Mouse (Mus musculus): Measurements from ENCODE around the gene Cgrrf1. TPM values are rescaled to one million over a fixed set of nuclear protein-coding genes. Genes with fewer than 3 reads are reported as not detected.
A peak's percentile ranks its signal among the peaks of the same experiment; 100 is the strongest.

Cgrrf1 gene
- polyA plus RNA-seq, 1 experiment from 2014 or later = 33.8 TPM

DNA sequence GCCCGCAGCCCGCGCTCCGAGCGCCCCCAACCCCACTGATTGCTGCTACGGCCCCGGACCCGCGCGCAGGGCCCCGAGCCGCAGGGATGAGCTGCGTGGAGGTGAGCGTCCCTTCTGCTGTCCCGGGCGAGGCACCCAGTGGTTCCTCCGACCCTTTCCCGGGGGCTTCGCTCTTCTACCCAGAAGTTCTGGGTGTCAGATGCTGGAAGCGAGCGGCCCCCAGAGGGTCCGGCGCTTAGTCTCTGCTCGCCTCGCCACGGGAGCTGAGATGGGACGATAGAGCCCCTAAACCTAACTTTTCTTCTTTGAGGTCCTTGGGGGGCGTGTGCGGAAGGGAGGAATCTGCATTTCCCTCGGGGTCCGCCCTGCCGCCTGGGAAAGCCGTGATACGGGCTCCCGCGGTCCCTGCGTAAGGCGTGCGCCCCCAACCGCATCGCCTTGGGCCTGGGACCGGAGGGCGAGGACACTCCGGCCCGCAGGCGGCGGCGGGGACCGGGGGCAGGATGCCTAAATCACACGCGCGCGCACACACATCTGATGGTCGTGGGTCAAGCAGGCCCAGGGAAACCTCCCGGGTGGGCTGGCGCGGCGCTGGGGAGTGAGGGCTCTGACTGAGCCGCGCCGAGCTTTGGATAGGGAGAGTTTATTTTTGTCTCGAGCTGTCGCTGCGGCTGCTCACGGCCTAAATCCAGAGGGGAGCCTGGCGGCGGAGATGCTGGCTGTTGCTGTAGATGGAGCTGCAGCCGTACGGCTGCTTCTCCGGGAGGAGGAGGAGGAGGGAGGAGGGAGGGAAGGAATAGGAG lies 51.3 kb downstream of the Cgrrf1 start:
- peak overlapping the region; percentile 85 for H3K4me3 ChIP-seq
- peak; percentile 81 for DNase-seq (ENCODE audit: low spot score)
- H3K4me1 ChIP-seq = peaks cover 32% of the 10 kb centered on the region
- H3K27ac ChIP-seq = peak overlapping the region; percentile 97
- peaks cover 7% of the 10 kb centered on the region; the same call in 1 of the 2 replicates for H3K36me3 ChIP-seq
- WGBS = under 1% methylated on average over 67 of the region's 70 CpGs
- no peaks in the 10 kb centered on the region for H3K9me3 ChIP-seq
- 0 out of 2 replicates have a peak, but pooled peaks cover 7% of the 10 kb centered on the region for H3K27me3 ChIP-seq (ENCODE audit: insufficient read depth, poor library complexity, severe bottlenecking)

DNA sequence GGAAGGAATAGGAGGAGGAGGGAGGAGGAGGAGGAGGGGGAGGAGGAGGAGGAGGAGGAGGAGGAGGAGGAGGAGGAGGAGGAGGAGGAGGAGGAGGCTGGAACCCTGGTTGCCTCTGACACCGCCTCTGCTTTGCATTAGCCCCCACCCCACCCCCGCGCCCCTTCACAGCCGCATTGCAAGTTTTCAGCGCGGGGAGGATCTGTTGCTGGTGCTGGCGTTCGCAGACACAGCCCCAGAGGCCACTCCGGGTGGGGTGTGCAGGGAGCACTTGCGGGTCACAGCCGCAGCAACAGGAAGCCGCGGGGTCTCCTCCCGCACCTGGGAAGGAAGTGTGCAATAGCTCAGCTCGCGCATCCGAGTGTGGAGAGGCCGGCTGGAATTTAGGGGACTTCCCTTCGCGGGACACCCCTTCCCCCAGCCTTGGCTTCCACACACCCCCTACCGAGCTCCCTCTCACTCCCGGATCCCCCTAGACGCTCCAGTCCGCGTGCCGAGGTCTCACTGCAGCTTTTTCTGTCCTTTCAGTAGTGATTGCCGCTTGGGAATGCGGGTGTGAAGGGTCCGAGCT lies 52.0 kb downstream of the Cgrrf1 start:
- H3K27me3 ChIP-seq (ENCODE audit: insufficient read depth, poor library complexity, severe bottlenecking) = 0 out of 2 replicates have a peak, but pooled peaks cover 7% of the 10 kb centered on the region
- peak overlapping the region; percentile 97 for H3K27ac ChIP-seq
- peak overlapping the region; percentile 85 for H3K4me3 ChIP-seq
- H3K36me3 ChIP-seq = peaks cover 12% of the 10 kb centered on the region; the same call in 1 of the 2 replicates
- WGBS = under 1% methylated on average over 28 of the region's 29 CpGs
- H3K9me3 ChIP-seq = no peaks in the 10 kb centered on the region
- H3K4me1 ChIP-seq = peaks cover 35% of the 10 kb centered on the region
- peak; percentile 90 for DNase-seq (ENCODE audit: low spot score)

DNA sequence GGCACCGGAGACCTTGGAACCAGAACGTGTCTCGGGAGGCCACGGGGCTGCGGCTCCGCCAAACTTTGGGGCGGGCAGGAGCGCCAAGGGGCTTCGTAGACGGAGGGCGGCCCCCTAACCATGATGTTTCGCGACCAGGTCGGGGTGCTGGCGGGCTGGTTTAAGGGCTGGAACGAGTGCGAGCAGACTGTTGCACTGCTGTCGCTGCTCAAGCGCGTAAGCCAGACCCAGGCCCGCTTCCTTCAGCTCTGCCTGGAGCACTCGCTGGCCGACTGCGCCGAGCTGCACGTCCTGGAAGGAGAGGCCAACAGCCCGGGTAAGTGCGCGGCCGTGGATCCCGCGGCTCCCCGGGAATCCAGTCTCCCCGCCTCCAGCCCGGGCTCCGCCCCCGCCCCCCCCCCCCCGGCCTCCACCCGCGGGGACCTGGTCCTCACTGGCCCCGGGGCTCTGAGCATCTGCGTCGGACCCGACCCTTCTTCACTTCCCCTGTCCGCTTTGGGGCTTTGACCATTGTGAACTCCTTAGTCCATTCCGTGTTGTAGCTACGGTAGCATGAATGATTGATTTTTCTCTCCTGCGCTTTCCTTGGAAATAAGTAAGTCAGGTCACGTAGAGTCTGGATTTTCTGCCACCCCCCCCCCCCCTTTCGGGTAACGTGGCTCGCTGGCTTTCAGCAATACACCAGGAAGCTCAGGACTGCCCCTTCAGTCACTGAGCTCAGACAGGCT lies 52.9 kb downstream of the Cgrrf1 start:
- no peaks in the 10 kb centered on the region for H3K9me3 ChIP-seq
- peak; percentile 82 for DNase-seq (ENCODE audit: low spot score)
- 0 out of 2 replicates have a peak, but pooled peaks cover 7% of the 10 kb centered on the region for H3K27me3 ChIP-seq (ENCODE audit: insufficient read depth, poor library complexity, severe bottlenecking)
- H3K27ac ChIP-seq = peak overlapping the region; percentile 97
- under 1% methylated on average over 52 of the region's 52 CpGs for WGBS
- peak overlapping the region; percentile 85 for H3K4me3 ChIP-seq
- H3K4me1 ChIP-seq = peaks cover 37% of the 10 kb centered on the region
- H3K36me3 ChIP-seq = peaks cover 21% of the 10 kb centered on the region

DNA sequence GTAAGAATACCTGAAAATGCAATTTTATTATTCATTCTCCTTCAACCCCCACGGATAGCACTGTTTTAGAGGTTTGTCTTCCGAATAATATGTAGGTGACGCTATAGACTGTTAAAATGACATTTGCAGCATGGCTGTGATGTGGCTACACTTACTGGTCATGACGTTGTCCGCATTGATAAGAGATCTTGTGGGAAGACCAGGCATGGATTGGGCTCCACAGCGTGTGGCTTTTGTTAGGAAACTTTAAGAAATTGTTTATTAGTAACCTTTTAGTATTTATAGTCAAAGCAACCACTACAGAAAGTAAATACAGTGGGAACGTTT lies 53.5 kb downstream of the Cgrrf1 start:
- WGBS = 4% methylated on average over 7 of the region's 7 CpGs

DNA sequence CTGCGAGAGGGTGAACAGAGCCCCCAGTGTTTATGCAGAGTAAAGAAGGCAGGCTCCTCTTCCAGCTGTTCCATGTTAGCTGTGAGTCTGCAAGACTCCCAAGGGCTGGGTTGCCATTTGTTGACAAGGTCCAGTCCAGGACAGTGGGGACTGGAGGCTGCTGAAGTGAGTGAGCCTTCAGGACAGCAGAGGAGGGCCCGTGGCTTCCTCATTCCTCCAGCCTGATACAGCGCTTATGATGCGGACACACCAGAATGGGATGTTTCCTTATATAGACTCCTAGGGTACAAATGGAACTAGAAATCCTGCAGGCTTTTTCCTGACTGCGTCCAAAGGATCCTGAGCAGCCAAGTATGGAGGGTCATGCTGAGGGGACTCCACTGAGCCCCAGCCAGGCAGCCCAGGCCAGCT lies 54.0 kb downstream of the Cgrrf1 start:
- H3K9me3 ChIP-seq = no peaks in the 10 kb centered on the region
- peak overlapping the region; percentile 97 for H3K27ac ChIP-seq
- peak; percentile 91 for DNase-seq (ENCODE audit: low spot score)
- H3K36me3 ChIP-seq = peaks cover 28% of the 10 kb centered on the region
- H3K4me3 ChIP-seq = peak overlapping the region; percentile 85
- WGBS = 7% methylated on average over 5 of the region's 5 CpGs
- peaks cover 41% of the 10 kb centered on the region for H3K4me1 ChIP-seq
- H3K27me3 ChIP-seq (ENCODE audit: insufficient read depth, poor library complexity, severe bottlenecking) = 0 out of 2 replicates have a peak, but pooled peaks cover 7% of the 10 kb centered on the region

More for the DNA sequence above, 53.5 kb downstream of the Cgrrf1 start:
- Histone ChIP-seq H3K9me3 (no peaks in the 10 kb centered on the region), H3K36me3 (peaks cover 25% of the 10 kb centered on the region), H3K27me3 (ENCODE audit: insufficient read depth, poor library complexity, severe bottlenecking) (0 out of 2 replicates have a peak, but pooled peaks cover 7% of the 10 kb centered on the region), H3K27ac (peak overlapping the region; percentile 97), H3K4me3 (peak overlapping the region; percentile 85), H3K4me1 (peaks cover 38% of the 10 kb centered on the region)
- no peak for DNase-seq (ENCODE audit: low spot score)

DNA sequence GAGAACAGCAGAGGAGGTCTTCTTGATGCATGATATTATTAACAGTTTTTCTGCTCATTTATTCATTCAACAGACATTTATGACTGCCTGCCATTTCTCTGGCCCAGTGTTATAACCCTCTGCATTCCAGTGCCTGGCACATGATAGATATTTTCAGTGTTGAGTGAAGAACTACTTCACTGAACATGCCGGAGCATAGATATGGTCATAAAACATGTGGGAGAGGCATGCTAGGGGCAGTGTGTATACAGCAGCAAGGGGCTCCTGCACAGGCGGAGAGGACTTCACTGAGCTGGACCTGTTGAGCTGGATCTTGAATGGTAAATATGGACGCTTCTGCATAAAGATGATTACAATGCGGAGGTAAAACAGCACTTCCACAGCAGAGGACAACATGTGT lies 57.2 kb downstream of the Cgrrf1 start:
- Histone ChIP-seq H3K4me3 (no peak overlapping the region), H3K4me1 (peaks cover 34% of the 10 kb centered on the region), H3K27me3 (ENCODE audit: insufficient read depth, poor library complexity, severe bottlenecking) (no peaks in the 10 kb centered on the region), H3K27ac (no peak overlapping the region), H3K36me3 (peaks cover 40% of the 10 kb centered on the region), H3K9me3 (no peaks in the 10 kb centered on the region)
- WGBS = 81% methylated on average over 4 of the region's 4 CpGs
- DNase-seq (ENCODE audit: low spot score) = no peak

DNA sequence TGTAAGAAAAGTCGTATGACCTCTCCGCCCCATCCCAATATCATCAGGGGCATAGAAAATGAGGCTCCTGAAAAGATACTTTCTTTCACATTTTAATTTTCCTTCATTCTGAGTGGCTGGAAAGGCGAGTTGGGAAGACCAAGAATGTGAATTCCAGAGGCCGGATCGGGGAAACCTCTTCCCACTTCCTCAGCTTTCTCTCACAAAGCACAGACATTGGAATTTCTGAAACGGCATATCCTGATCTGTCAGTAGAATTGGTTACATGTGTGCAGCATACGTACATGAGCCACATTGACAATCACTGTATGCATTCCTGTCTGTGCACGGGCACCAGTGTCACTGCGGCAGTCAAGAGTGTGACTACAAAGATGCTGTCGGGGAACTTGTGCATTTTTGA lies 62.0 kb downstream of the Cgrrf1 start:
- WGBS = 83% methylated on average over 10 of the region's 10 CpGs
- Histone ChIP-seq H3K36me3 (peaks cover 41% of the 10 kb centered on the region), H3K27ac (no peak overlapping the region)

DNA sequence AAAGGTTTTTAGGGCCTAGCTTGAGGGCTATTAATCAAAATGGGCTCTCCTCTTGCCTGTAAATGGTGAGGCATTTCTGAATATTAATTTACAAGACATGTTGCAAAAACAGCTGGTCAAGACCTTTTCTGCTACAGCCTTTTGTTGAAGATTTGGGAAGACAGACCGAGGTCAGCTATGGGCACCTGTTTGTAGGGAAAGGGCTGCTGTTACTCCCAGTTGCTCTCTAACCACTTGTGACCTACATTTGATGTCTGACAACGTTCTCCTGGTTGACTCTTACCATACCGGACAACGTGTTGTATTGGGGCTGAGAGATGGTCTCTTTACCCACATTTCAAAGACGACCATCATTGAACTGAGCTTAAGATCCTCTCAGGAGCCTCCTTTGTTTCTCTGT lies 66.0 kb downstream of the Cgrrf1 start:
- H3K36me3 ChIP-seq = peaks cover 16% of the 10 kb centered on the region
- peaks cover 56% of the 10 kb centered on the region for H3K4me1 ChIP-seq
- H3K9me3 ChIP-seq = no peaks in the 10 kb centered on the region
- no peak overlapping the region for H3K27ac ChIP-seq
- 83% methylated on average over 5 of the region's 5 CpGs for WGBS
- no peak overlapping the region for H3K4me3 ChIP-seq
- no peaks in the 10 kb centered on the region for H3K27me3 ChIP-seq (ENCODE audit: insufficient read depth, poor library complexity, severe bottlenecking)
- no peak for DNase-seq (ENCODE audit: low spot score)

More for the DNA sequence above, 62.0 kb downstream of the Cgrrf1 start:
- Histone ChIP-seq H3K27me3 (ENCODE audit: insufficient read depth, poor library complexity, severe bottlenecking) (no peaks in the 10 kb centered on the region), H3K9me3 (no peaks in the 10 kb centered on the region), H3K4me3 (no peak overlapping the region), H3K4me1 (peaks cover 41% of the 10 kb centered on the region)
- no peak for DNase-seq (ENCODE audit: low spot score)

DNA sequence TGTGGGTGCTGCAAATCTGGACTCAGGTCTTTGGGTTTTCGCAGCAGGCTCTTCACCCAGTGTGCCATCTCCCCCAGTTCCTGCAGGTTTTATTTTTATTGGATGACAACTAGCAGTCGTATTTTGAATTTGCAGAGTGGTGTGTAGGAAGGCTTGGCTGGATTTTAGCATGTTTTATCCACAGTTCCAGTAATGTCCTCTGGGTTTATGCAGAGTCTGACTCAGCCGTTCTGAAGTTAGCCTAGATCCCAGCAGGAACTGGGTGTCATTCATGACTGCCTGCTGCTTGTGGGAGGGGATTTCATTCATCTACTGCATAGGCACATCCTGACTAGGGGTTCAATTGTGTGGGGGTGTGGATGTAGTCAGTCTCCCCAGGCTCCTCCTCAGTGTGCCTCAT lies 66.7 kb downstream of the Cgrrf1 start:
- H3K27ac ChIP-seq = no peak overlapping the region
- no peaks in the 10 kb centered on the region for H3K9me3 ChIP-seq
- 65% methylated on average over 3 of the region's 3 CpGs for WGBS
- peaks cover 16% of the 10 kb centered on the region for H3K36me3 ChIP-seq
- no peaks in the 10 kb centered on the region for H3K27me3 ChIP-seq (ENCODE audit: insufficient read depth, poor library complexity, severe bottlenecking)
- H3K4me3 ChIP-seq = no peak overlapping the region
- no peak for DNase-seq (ENCODE audit: low spot score)
- H3K4me1 ChIP-seq = peaks cover 52% of the 10 kb centered on the region

DNA sequence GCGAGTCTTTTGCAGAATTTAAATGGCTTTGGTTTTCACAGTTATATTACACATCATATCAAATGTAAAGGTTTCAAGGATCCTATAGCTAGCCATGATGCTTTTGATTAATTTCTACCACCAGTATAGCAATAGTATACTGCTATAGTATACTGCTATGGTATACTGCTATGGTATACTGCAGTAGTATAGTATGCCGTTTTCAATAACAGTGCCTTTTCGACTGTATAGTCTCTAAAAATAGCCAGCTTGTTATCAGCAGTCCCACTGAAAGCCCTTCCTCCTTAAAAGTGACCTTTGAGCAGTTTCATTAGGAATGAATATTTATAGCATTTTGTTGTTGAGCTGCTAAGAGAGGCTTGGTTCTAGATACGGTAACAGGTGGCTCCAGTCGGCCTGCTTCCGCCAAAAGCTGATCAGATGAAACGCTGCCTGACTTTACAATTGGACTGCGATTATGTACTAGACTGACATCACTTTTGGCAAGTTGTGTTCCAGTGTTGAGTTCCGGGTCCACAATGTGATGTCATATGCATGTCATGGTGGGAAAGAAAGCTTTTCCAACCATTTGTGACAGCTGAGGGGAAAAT lies 70.7 kb downstream of the Cgrrf1 start:
- no peaks in the 10 kb centered on the region for H3K9me3 ChIP-seq
- H3K36me3 ChIP-seq = no peaks in the 10 kb centered on the region
- H3K4me1 ChIP-seq = peaks cover 36% of the 10 kb centered on the region; the same call in 1 of the 2 replicates
- no peaks in the 10 kb centered on the region for H3K27me3 ChIP-seq (ENCODE audit: insufficient read depth, poor library complexity, severe bottlenecking)
- H3K4me3 ChIP-seq = 0 out of 2 replicates have a peak overlapping the region, but pooled peaks have one; percentile 3
- H3K27ac ChIP-seq = peak overlapping the region; percentile 6; the same call in 1 of the 2 replicates
- peak; percentile 63 for DNase-seq (ENCODE audit: low spot score)
- WGBS = 50% methylated on average over 9 of the region's 9 CpGs

All from heart, embryonic 10.5 days (tissue).